Mouse (Mus musculus): ENCODE measurements around the gene Palm2.
A peak's percentile ranks its signal among the peaks of the same experiment; 100 is the strongest.

Palm2 gene

GRCm38 (mm10) chr4:57513241-57513933 lies 79.3 kb downstream of the Palm2 start:
- no peak for DNase-seq (ENCODE audit: low read depth, low spot score)

GRCm38 (mm10) chr4:57514003-57514937 lies 80.2 kb downstream of the Palm2 start:
- no peak for DNase-seq (ENCODE audit: low read depth, low spot score)

DNA sequence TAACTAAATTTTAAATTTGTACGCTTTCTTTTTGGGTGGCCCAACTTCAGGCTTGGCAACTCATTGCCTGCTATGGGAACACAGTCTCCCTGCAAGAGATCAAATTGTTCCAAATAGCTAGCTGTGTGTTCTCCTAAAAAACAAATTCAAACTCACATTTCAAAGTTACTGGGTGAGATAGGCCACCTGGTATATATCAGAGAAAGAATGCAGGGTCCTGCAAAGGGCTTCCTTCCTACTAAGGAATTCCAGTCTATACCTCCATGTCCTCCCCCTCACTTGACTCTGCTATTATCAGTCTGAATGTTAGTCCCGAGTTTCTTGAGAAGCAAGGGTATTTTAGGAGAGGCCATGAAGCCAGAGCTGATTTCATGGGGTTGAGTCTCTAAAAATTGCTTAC lies 81.3 kb downstream of the Palm2 start:
- DNase-seq (ENCODE audit: low read depth, low spot score) = no peak

- DNase-seq (ENCODE audit: low read depth, low spot score) = no peak
These were observed 89.4 kb downstream of the Palm2 start for GRCm38 (mm10) chr4:57523456-57523855.

GRCm38 (mm10) chr4:57524461-57524860 lies 90.4 kb downstream of the Palm2 start:
- no peak for DNase-seq (ENCODE audit: low read depth, low spot score)

DNA sequence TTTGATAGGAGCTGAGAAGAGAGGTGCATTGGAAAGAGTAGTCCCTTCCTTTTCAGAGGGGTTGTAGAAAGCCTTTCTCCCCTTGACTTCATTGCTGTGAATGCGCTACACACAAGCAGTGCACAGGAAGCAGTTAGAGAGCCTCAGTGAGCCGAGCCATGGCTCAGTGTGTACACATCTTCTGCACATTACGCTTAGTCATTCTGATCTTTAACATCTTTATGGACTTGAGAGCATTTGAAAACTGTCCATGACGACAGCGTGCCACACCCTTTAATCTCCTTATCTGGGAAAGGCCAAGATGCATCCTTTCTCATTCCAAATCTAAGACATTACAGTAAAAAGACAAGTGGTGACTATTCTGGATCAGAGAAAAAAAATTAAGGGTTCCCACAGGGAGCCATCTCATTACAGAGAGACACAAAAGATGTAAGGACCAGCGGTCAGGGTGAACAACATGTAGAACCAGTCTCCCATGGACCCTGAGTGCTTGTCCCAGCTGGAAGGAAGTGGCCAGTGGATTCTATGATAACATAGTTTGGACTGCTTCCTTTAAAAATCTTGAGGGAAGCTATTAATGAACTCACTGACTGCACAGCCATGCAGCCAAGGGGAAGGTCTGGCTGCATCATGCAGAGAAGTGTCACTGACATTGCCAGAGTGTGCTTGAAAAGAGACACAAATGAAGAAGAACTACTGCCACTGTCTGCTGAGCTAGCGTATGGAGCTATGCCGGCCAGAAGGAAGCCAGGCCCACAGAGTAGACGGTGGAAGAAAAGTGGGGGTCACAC lies 91.4 kb downstream of the Palm2 start:
- DNase-seq (ENCODE audit: low read depth, low spot score) = no peak

- DNase-seq (ENCODE audit: low read depth, low spot score) = no peak
These were observed 94.2 kb downstream of the Palm2 start for GRCm38 (mm10) chr4:57528296-57528695.

DNA sequence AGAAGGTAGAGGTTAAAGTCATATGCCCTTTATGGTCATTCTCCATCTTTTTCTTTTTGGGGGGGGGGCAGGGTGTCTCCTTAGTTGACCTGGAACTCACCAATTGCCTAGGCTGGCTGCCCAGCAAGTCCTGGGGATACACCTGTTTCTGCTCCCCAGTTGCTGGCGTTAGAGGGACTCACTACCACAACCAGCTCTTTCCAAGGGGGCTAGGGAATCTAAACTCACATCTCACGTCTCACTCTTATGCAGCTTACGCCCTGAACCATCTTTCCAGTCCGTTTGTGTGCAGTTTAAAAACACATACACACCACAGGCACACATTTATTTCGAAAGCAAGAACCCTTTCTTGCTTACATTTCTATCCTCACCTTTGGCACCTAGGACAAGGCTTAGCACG lies 99.6 kb downstream of the Palm2 start:
- no peak for DNase-seq (ENCODE audit: low read depth, low spot score)

- DNase-seq (ENCODE audit: low read depth, low spot score) = no peak
These were observed 100.2 kb downstream of the Palm2 start for GRCm38 (mm10) chr4:57534232-57534631.

- DNase-seq (ENCODE audit: low read depth, low spot score) = no peak
These were observed 101.0 kb downstream of the Palm2 start for GRCm38 (mm10) chr4:57535087-57535486.

- DNase-seq (ENCODE audit: low read depth, low spot score) = no peak
These were observed 104.1 kb downstream of the Palm2 start for GRCm38 (mm10) chr4:57538029-57538688.

GRCm38 (mm10) chr4:57543692-57544256 lies 109.7 kb downstream of the Palm2 start:
- DNase-seq (ENCODE audit: low read depth, low spot score) = no peak

GRCm38 (mm10) chr4:57547785-57548184 lies 113.7 kb downstream of the Palm2 start:
- no peak for DNase-seq (ENCODE audit: low read depth, low spot score)

- no peak for DNase-seq (ENCODE audit: low read depth, low spot score)
These were observed 116.2 kb downstream of the Palm2 start for GRCm38 (mm10) chr4:57550216-57550615.

GRCm38 (mm10) chr4:57557102-57557501 lies 123.1 kb downstream of the Palm2 start:
- no peak for DNase-seq (ENCODE audit: low read depth, low spot score)

DNA sequence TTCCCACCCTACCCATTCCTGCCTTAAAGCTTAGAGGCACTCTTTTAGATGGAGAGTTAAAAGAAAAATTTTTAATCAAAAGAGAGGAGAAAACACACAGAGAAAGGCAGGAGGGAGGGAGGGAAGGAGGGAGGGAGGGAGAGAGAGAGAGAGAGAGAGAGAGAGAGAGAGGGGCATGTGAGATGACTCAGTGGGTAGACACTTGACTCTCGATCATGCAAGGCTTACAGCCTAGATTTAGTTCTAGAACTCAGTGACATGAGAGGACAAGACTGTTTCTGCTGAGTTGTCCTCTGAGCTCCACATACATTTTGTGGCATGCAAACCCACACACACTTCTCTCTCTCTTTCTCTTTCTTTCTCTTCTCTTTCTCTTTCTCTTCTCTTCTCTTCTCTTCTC lies 125.4 kb downstream of the Palm2 start:
- no peak for DNase-seq (ENCODE audit: low read depth, low spot score)

DNA sequence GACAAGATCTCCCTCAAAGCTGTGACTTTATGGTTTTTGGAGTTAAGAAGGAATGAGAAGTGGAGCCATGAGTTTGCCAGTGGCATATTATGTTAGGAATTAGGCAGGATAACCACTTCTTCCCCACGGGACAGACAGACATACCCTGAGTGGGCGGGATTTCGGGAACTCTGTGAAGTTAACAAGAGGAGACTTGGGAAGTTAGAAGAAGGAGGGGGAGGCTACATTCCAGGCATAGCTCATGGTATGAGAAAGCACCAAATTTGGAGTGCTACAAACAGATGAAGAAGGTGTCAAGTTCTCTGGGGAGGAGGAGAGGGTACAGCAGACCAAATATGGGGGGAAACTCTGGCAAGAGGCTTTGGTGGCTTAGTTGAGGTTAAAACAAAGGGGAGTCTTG lies 126.0 kb downstream of the Palm2 start:
- no peak for DNase-seq (ENCODE audit: low read depth, low spot score)

- DNase-seq (ENCODE audit: low read depth, low spot score) = no peak
These were observed 127.0 kb downstream of the Palm2 start for GRCm38 (mm10) chr4:57561055-57561454.

GRCm38 (mm10) chr4:57565283-57565682 lies 131.2 kb downstream of the Palm2 start:
- no peak for DNase-seq (ENCODE audit: low read depth, low spot score)

DNA sequence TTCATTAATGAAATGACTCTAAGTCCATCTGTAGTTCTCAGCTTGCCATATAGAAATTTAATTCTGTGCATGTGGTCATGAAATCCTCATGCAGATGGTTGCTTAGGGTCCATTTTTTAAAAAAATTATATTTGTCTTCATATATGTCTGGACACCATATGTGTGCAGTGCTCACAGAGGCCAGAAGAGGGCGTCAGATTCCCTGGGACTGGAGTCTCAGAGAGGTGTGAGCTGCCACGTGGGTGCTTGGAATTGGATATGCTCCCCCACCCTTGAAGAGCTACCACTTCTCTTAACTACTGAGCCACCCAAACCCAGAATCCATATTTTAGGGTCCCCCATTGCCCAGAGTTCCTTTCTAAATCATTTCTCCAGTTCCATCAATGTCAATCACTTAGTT lies 131.8 kb downstream of the Palm2 start:
- no peak for DNase-seq (ENCODE audit: low read depth, low spot score)

- DNase-seq (ENCODE audit: low read depth, low spot score) = peak; percentile 6
These were observed 133.7 kb downstream of the Palm2 start, which contains the start of gene Pakap for GRCm38 (mm10) chr4:57567666-57568206. Gene Pakap, plus strand, starts transcription at chr4:57568179.
